Mouse (Mus musculus): ENCODE measurements around the gene Cisd2. TPM values are rescaled to one million over a fixed set of nuclear protein-coding genes. Genes with fewer than 3 reads are reported as not detected.

The Cisd2 gene
- polyA plus RNA-seq, 1 experiment, result 19.4 TPM

DNA sequence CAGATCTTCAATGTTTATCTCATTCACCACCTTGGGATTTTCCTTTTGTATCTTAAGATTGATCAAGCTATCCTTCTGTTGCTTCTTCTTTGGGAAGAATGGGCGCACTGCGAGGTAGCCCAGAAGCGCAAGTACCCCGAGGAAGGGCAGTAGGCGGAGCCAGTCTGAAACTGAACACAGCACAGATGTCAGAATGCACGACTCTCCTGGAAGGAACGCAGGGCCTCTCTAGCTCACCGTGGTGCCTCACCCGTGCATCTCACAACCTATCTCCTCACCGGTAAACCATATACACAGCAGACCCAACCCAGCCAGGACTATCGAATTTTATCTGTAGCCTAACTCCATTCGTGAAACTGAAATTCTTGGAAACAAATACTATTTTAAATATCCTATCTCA lies 12.7 kb downstream of the Cisd2 start:
- DNase-seq (ENCODE audit: low read depth), result no peak

DNA sequence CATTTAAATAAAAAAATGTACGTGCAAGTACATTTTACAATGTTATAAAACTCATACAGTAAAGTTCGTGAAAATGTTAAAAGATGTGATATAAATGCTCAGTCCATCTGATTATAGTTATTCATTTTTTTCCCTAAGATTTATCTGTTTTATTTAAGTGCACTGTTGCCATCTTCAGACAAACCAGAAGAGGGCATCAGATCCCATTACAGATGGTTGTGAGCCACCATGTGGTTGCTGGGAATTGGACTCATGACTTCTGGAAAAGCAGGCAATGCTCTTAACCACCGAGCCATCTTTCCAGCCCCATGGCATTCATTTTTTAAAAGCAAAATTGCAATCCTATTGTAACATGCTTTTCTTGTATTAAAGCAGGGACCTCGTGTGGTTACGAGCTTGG lies 14.5 kb downstream of the Cisd2 start:
- no peak for DNase-seq (ENCODE audit: low read depth)

DNA sequence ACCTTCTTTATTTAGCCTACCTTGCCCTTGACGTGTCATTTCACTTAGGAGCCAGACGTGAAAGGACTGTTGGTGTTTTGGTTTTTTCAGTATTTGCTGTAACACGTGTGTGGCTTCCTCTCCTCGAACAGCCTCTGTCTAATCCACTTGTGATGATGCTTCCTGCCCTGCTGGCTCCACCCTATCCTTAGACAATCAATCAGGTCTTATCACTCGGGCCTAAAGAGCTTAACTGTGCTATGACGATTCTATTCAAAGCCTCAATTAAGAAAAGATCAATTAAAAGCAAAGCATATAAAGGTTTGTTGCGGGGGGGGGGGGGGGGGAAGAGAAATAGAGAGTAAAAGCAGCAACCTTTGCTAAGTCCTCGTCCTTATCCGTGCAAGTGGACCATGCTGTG lies 16.4 kb downstream of the Cisd2 start:
- DNase-seq (ENCODE audit: low read depth), result no peak

DNA sequence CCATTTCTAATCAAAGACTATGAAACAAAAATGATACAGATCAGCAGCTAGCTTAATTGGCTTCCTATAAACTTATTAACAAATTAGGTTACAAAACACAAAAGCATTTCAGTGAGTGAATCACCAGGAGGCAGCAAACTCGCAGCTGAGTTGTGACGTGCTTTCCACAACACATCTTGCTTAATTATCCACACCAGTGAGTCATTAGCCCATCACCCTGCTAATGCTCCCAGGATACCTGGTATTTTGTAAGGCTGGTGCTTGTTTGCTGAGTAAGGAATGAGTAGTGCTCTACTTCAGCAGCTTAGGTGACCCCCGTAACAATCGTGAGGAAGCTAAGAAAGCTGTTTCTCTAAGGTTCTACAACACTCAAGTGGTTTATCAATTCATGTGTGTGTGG lies 19.1 kb downstream of the Cisd2 start:
- DNase-seq (ENCODE audit: low read depth), result no peak

DNA sequence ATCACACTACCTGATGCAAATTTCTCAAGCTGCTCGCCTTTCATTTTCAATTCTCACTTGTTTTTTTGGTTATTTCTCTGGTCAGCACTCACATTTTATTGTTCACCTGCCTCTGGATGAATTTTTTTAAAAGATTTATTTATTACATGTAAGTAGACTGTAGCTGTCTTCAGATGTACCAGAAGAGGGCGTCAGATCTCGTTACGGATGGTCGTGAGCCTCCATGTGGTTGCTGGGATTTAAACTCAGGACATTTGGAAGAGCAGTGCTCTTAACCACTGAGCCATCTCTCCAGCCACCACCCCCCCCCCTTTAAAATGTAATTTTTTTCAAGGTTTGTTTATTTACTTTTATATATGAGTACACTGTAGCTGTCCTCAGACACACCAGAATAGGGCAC lies 19.9 kb downstream of the Cisd2 start:
- no peak for DNase-seq (ENCODE audit: low read depth)

DNA sequence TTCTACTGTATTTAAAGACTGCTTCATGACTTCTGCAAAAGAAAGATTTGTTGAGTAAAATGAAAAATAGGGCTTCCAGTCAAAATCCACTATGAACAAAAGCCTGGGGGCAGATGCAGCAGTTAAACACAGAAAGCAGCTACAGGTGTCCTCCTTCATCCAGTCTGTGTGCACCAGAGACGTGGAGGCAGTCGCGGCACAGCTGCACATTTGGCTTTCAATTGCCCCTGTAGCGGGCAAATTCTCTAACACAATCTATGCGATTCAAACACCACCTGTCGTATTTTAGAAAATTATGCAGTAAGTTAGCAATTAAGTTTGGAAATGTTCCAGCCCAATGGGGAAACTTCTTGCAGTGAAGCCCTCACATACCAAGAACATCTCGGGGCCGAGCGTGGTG lies 20.5 kb downstream of the Cisd2 start:
- DNase-seq (ENCODE audit: low read depth), result no peak

DNA sequence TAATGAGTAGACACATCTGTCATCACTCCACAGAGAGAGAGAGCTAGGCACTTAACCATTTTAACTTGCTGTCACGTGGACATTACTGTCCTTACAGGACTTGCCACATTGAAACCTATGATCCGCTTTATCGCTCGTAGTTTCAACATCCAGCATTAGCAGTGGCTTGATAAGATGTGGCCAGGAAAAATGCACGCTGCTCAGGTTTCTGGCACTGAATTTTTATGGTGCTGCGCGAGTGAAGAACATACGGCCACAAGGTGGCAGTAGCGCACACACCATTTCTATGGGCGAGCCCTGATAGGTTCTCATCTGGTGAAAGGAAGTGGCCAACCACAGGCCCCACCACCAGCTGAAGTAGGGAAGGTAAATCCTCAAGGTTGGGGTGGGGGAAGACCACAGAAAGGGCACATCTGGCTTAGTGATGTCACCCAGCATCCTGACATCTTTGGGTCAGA lies 21.5 kb downstream of the Cisd2 start:
- no peak for DNase-seq (ENCODE audit: low read depth)

DNA sequence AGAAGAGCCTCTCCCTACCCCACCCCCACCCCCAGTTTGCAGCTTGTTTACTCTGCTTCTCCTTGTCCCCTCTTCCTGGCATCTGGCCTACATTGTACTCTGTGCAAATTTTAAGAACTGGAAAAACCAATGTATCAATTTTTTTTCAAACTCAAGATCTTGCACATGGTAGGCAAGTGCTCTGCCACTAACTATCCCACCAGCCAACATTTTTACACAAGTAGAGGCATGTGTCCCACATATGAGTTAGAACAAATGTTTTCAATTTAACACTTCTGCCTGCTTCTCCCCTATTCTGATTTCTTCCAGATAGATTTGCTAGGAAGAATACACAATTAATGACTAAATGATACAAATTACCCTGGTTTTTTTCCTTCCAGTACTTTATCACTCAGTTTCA lies 26.6 kb downstream of the Cisd2 start:
- DNase-seq (ENCODE audit: low read depth), result no peak

DNA sequence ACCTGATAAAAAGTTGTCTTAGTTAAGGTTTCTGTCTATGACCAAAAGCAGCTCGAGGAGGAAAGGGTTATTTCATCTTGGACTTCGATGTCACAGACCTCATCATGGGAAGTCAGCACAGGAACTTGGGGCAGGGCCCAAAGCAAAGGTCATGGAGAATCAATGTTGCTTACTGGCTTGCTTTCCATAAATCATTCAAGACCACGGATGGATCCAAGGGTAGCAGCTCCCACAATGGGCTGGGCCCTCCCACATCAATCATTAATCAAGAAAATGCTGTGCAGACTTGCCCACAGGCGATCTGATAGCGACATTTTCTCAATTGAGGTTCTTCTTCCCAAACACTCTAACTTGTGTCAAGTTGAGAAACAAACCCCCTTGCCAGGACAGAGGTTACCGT lies 27.6 kb downstream of the Cisd2 start:
- no peak for DNase-seq (ENCODE audit: low read depth)

DNA sequence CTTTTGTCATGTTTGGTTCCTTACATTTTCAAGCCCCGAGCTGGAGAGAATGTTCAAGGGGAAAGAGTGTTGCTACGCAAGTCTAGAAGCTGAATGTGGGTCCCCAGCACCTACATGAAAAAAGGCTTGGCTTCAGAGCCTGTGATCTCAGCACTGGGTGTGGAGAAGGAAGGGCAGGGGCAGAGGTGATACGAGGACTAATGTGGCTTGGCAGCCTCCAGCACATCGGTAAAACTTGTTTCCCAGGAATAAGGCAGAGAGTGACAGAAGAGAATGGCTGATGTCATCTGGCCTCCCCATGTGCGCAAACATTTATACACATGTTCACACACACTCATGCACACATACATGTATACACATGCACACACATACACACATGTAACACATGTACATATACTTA lies 28.6 kb downstream of the Cisd2 start:
- DNase-seq (ENCODE audit: low read depth), result no peak

DNA sequence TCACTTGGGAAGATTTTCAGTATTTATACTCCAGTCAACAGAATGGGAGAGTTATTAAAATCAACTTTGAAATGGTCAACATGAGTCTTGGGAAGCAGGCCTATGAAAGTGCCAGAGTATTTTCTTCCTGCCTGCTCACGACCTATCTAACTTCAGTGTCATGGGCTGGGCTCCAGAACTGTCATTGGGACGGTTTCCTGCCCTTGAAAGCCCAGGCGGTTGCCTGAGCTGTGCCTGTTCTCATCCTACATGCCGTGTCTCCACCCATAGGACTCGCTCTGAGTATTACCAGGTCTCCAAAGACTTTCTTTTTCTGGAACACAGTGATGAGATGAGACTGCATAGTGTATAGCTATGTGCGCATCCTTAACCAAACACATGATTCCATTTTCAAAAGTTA lies 30.5 kb downstream of the Cisd2 start:
- no peak for DNase-seq (ENCODE audit: low read depth)

DNA sequence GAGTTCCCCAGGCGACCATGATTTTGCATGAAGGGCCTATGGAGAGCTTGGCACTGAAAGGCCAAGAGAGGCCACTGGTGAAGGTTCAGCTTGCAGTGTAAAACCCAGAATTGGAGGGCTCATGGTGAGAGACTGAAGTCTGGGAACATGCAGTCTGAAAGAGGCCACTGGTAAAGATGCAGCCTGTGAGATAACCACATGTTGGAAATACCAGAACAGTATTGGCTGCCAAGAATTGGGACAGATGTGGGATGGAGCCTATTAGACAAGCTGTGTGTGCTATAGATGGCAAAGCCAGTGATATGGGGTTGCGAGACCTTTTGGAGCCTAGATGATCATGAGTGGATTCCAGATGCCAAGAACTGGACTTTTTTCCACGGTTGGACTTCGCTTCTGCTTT lies 43.9 kb downstream of the Cisd2 start:
- DNase-seq (ENCODE audit: low read depth), result no peak

DNA sequence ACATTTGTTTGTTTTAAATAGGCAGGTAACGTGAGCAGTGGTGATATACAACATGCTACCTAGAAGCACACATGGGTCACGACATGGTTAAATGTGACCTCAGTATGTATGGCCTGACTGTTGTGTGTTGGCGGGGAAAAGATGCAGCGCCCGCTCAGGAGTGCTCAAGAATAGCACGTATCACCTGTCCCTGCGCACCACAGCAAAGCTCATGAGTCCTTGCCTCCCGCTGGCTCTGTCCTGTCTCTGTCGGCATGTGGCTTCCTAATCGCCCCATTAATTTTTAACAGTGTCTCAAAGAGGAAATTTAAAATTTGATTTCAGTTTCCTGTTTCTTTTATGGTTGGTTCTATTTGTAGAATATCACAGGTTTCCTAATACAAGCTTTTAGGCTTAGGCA lies 46.3 kb downstream of the Cisd2 start:
- DNase-seq (ENCODE audit: low read depth), result no peak

DNA sequence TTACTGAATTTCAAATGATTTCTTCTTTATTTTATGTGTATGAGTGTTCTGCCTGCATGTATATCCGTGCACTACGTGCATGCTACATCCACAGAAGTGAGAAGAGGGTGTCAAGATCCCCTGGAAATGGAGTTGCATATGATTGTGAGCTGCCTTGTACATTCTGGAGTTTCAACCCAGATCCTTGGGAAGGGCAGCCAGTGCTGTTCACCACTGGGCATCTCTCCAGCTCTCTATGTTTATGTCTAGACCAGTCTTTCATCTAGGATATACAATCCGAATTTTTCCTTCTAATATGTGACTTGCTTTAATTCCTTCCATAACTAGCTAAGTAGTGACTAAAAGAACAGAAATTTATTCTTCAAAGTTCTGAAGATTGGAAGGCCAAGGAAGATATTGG lies 47.9 kb downstream of the Cisd2 start:
- DNase-seq (ENCODE audit: low read depth), result no peak

DNA sequence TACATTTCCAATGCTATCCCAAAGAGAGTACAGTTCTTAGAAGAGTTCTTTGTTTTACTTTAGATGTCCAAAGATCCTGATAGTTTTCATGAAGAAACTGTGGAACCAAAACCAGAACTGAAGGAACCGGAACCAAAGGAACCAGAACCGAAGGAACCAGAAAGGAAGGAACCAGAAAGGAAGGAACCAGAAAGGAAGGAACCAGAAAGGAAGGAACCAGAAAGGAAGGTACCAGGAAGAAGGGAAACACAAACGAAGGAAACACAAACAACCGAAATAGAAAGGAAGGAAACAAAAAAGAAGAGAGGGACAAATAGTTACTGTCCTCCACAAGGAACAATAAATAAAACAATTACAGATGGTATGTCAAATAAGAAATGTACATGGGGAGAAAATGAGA lies 66.3 kb downstream of the Cisd2 start:
- no peak for DNase-seq (ENCODE audit: low read depth)

Other genes with a start within 250 kb of the Cisd2 start
- 0.39 and 0.42 TPM in 2 replicates for gene Cenpe, start 211.4 kb downstream of the Cisd2 start, polyA plus RNA-seq (2012; rRNA removed)
- 4.8 and 5.2 TPM in 2 replicates for gene Bdh2, start 142.7 kb downstream of the Cisd2 start, polyA plus RNA-seq (2012; rRNA removed)
- gene Slc9b2, start 116.2 kb downstream of the Cisd2 start, polyA plus RNA-seq (2012; rRNA removed), result 0.61 and 0.85 TPM in 2 replicates
- gene Slc9b1, start 75.9 kb downstream of the Cisd2 start, polyA plus RNA-seq (2012; rRNA removed), result 0.08 and 0.10 TPM in 2 replicates
- gene Ube2d3, start 14.2 kb upstream of the Cisd2 start, polyA plus RNA-seq (2012; rRNA removed), result 246 and 275 TPM in 2 replicates
- gene Manba, start 61.7 kb upstream of the Cisd2 start, polyA plus RNA-seq (2012; rRNA removed), result 9.5 and 14.8 TPM in 2 replicates